Mouse (Mus musculus) kidney, embryonic 15.5 days (tissue): Measurements from ENCODE around the gene Hist1h4d. TPM values are rescaled to one million over a fixed set of nuclear protein-coding genes. Genes with fewer than 3 reads are reported as not detected.
"Not testable (repeated sequence)": the region's sequence is repeated elsewhere in the genome, so short reads cannot be mapped to it uniquely, and the experiment has no call there.

Experiments used
- ATAC-seq: fragments of 200-750 bp; cut with Nextera tagmentation; replicated peaks from 2 replicates; pipeline ENCODE4 v1.8.0; 2017; ENCODE audit warnings: moderate TSS enrichment; ENCODE audit not compliant: low FRiP score
- H3K27ac ChIP-seq: fragments of 300-500 bp; sonication (generic); 2 replicates; pipeline ENCODE4 v1.5.1; 2015; ENCODE audit warnings: mild to moderate bottlenecking, inconsistent platforms
- H3K27me3 ChIP-seq: fragments of 300-500 bp; sonication (generic); 2 replicates; pipeline ENCODE4 v1.6.1; 2015; ENCODE audit warnings: inconsistent platforms
- H3K36me3 ChIP-seq: fragments of 300-500 bp; sonication (generic); 2 replicates; pipeline ENCODE4 v1.6.1; 2015; ENCODE audit warnings: inconsistent platforms
- H3K4me1 ChIP-seq: fragments of 300-500 bp; sonication (generic); 2 replicates; pipeline ENCODE4 v1.6.1; 2015; ENCODE audit warnings: inconsistent platforms
- H3K4me2 ChIP-seq: fragments of 300-500 bp; sonication (generic); 2 replicates; pipeline ENCODE4 v1.6.1; 2015; ENCODE audit warnings: moderate library complexity, mild to moderate bottlenecking, inconsistent platforms
- H3K4me3 ChIP-seq: fragments of 300-500 bp; sonication (generic); replicated peaks from 2 replicates; pipeline ENCODE4 v1.5.1; 2015; ENCODE audit warnings: mild to moderate bottlenecking, inconsistent platforms
- H3K9ac ChIP-seq: fragments of 300-500 bp; sonication (generic); 2 replicates; pipeline ENCODE4 v1.6.1; 2015; ENCODE audit warnings: mild to moderate bottlenecking, inconsistent platforms
- H3K9me3 ChIP-seq: fragments of 300-500 bp; sonication (generic); replicated peaks from 2 replicates; pipeline ENCODE4 v1.6.1; 2016; ENCODE audit warnings: inconsistent platforms
- WGBS: fragments of 180-500 bp; shearing (Covaris S2); methylation state at CpG from one replicate; pipeline ENCODE4 v1.1.7; 2015; ENCODE audit warnings: mixed read lengths; 5-methylcytosine and 5-hydroxymethylcytosine counted together
- microRNA-seq: library from miRNA; unstranded; fragments of <30 nt; microRNA quantifications from one replicate; pipeline ENCODE4, GENCODE M21; 2016
- polyA plus RNA-seq: library from polyadenylated mRNA; unstranded; fragments of >200 nt; fragmentation: Nextera tagmentation; extraction: Ambion mirVana; gene quantifications from 2 replicates; pipeline ENCODE4 v1.2.1, GENCODE M21; 2015

Gene Hist1h4d
- polyA plus RNA-seq, 1 experiment from 2014 or later, result 123 TPM

- 48% methylated on average over 12 of the region's 12 CpGs for WGBS
- Histone ChIP-seq H3K27me3 (no peaks in the 10 kb centered on the region), H3K27ac (peak overlapping the region; percentile 99), H3K4me2 (peak overlapping the region; percentile 84), H3K9ac (peak overlapping the region; percentile 69), H3K36me3 (no peaks in the 10 kb centered on the region), H3K4me3 (peak overlapping the region; percentile 73), H3K9me3 (no peaks in the 10 kb centered on the region), H3K4me1 (peaks cover 17% of the 10 kb centered on the region)
- ATAC-seq, result no peak
Observed at GRCm38 (mm10) chr13:23620056-23620732, 38.8 kb downstream of the Hist1h4d start.

GRCm38 (mm10) chr13:23620733-23621531 is 39.5 kb downstream of the Hist1h4d start, which contains the start of gene Hist1h2be:
Gene Hist1h2be, minus strand, starts transcription at chr13:23621124.
- under 1% methylated on average over 27 of the region's 27 CpGs for WGBS
- ATAC-seq, result peak; percentile 88
- no peaks in the 10 kb centered on the region for H3K36me3 ChIP-seq

GRCm38 (mm10) chr13:23621532-23622174 is 40.3 kb downstream of the Hist1h4d start:
- Histone ChIP-seq H3K9me3 (no peaks in the 10 kb centered on the region), H3K36me3 (no peaks in the 10 kb centered on the region), H3K4me1 (peaks cover 17% of the 10 kb centered on the region), H3K4me3 (peak overlapping the region; percentile 73), H3K9ac (peak overlapping the region; percentile 94), H3K27ac (peak overlapping the region; percentile 99), H3K27me3 (no peaks in the 10 kb centered on the region), H3K4me2 (peak overlapping the region; percentile 84)
- under 1% methylated on average over 18 of the region's 18 CpGs for WGBS
- peak; percentile 88 for ATAC-seq

More at GRCm38 (mm10) chr13:23620733-23621531, 39.5 kb downstream of the Hist1h4d start, which contains the start of gene Hist1h2be:
- H3K27ac ChIP-seq, result peak within 1 kb of the TSS; percentile 99
- H3K27me3 ChIP-seq, result no peaks in the 10 kb centered on the region
- H3K9ac ChIP-seq, result peak within 1 kb of the TSS; percentile 94
- peak within 1 kb of the TSS; percentile 73 for H3K4me3 ChIP-seq
- H3K4me1 ChIP-seq, result peaks cover 17% of the 10 kb centered on the region
- H3K9me3 ChIP-seq, result no peaks in the 10 kb centered on the region
- H3K4me2 ChIP-seq, result peak within 1 kb of the TSS; percentile 84

- peak within 1 kb of the TSS; percentile 84 for H3K4me2 ChIP-seq
- not testable (repeated sequence) for H3K36me3 ChIP-seq, H3K9me3 ChIP-seq, H3K27me3 ChIP-seq
- ATAC-seq, result peak; percentile 93
- H3K4me1 ChIP-seq, result peaks cover 17% of the 10 kb centered on the region
- under 1% methylated on average over 53 of the region's 53 CpGs for WGBS
- peak within 1 kb of the TSS; percentile 73 for H3K4me3 ChIP-seq
- peak within 1 kb of the TSS; percentile 99 for H3K27ac ChIP-seq
- peak within 1 kb of the TSS; percentile 94 for H3K9ac ChIP-seq
Observed at GRCm38 (mm10) chr13:23622175-23622671, 40.8 kb downstream of the Hist1h4d start, which contains the start of gene Hist1h1e. Gene Hist1h1e, minus strand, starts transcription at chr13:23622558.

GRCm38 (mm10) chr13:23622861-23623450 is 41.6 kb downstream of the Hist1h4d start:
- no peaks in the 10 kb centered on the region for H3K36me3 ChIP-seq
- peak overlapping the region; percentile 84 for H3K4me2 ChIP-seq
- H3K9me3 ChIP-seq, result no peaks in the 10 kb centered on the region
- 26% methylated on average over 7 of the region's 7 CpGs for WGBS
- H3K27me3 ChIP-seq, result no peaks in the 10 kb centered on the region
- peak overlapping the region; percentile 99 for H3K27ac ChIP-seq
- peaks cover 17% of the 10 kb centered on the region for H3K4me1 ChIP-seq
- H3K9ac ChIP-seq, result peak overlapping the region; percentile 94; the same call in 1 of the 2 replicates
- no peak for ATAC-seq
- peak overlapping the region; percentile 73 for H3K4me3 ChIP-seq

- no peak for ATAC-seq
- no peaks in the 10 kb centered on the region for H3K9me3 ChIP-seq
- H3K4me3 ChIP-seq, result no peak overlapping the region
- no peak overlapping the region for H3K27ac ChIP-seq
- WGBS, result 44% methylated on average over 1 of the region's 1 CpGs
- no peaks in the 10 kb centered on the region for H3K4me1 ChIP-seq
- H3K4me2 ChIP-seq, result no peak overlapping the region
- H3K36me3 ChIP-seq, result no peaks in the 10 kb centered on the region
- no peak overlapping the region for H3K9ac ChIP-seq
- H3K27me3 ChIP-seq, result no peaks in the 10 kb centered on the region
Observed at GRCm38 (mm10) chr13:23630653-23631052, 49.3 kb downstream of the Hist1h4d start.

Small RNA genes lying within 50 kb of the gene (microRNA-seq; reads per million reads assigned to microRNA genes)
- not detected for gene Gm44297
- not detected for gene Gm44359
- gene Gm44394, result not detected

Other genes with a start within 250 kb of the Hist1h4d start
- 48.8 and 48.9 TPM in 2 replicates for gene Zfp322a, start 212.4 kb upstream of the Hist1h4d start, polyA plus RNA-seq
- gene Abt1, start 157.7 kb upstream of the Hist1h4d start, polyA plus RNA-seq, result 13.5 and 13.7 TPM in 2 replicates
- 0.08 and 0.12 TPM in 2 replicates for gene Btn1a1, start 115.7 kb upstream of the Hist1h4d start, polyA plus RNA-seq
- 0.55 and 0.71 TPM in 2 replicates for gene Btn2a2, start 92.7 kb upstream of the Hist1h4d start, polyA plus RNA-seq
- 7.5 and 7.8 TPM in 2 replicates for gene Hist1h4h, start 50.5 kb upstream of the Hist1h4d start, polyA plus RNA-seq
- gene Hist1h2af, start 47.7 kb upstream of the Hist1h4d start, polyA plus RNA-seq, result 3.3 and 7.3 TPM in 2 replicates
- 6.6 and 6.9 TPM in 2 replicates for gene Hist1h3g, start 46.2 kb upstream of the Hist1h4d start, polyA plus RNA-seq
- gene Hist1h2bh, start 38.2 kb upstream of the Hist1h4d start, polyA plus RNA-seq, result 0.91 and 1.1 TPM in 2 replicates
- 0.86 and 1.3 TPM in 2 replicates for gene Hist1h3f, start 37.5 kb upstream of the Hist1h4d start, polyA plus RNA-seq
- 0.96 and 1.3 TPM in 2 replicates for gene Hist1h4f, start 29.9 kb upstream of the Hist1h4d start, polyA plus RNA-seq
- 0.66 and 0.67 TPM in 2 replicates for gene Hist1h1d, start 28.3 kb upstream of the Hist1h4d start, polyA plus RNA-seq
- 6.5 and 6.7 TPM in 2 replicates for gene Hist1h3e, start 19.2 kb upstream of the Hist1h4d start, polyA plus RNA-seq
- 84.7 and 118 TPM in 2 replicates for gene Hist1h2ae, start 10.4 kb upstream of the Hist1h4d start, polyA plus RNA-seq
- gene Hist1h2bg, start 10.2 kb upstream of the Hist1h4d start, polyA plus RNA-seq, result 10.6 and 10.9 TPM in 2 replicates
- gene Hist1h2bf, start 7.4 kb upstream of the Hist1h4d start, polyA plus RNA-seq, result 6.0 and 6.9 TPM in 2 replicates
- gene Hist1h2ad, start 7.2 kb upstream of the Hist1h4d start, polyA plus RNA-seq, result 3.6 TPM in 2 replicates
- gene Hist1h3d, start 5.8 kb upstream of the Hist1h4d start, polyA plus RNA-seq, result 6.5 and 7.5 TPM in 2 replicates
- gene Hist1h2be, start 39.5 kb downstream of the Hist1h4d start, polyA plus RNA-seq, result 3.1 and 3.7 TPM in 2 replicates
- gene Hist1h1e, start 41.0 kb downstream of the Hist1h4d start, polyA plus RNA-seq, result 19.7 and 21.1 TPM in 2 replicates
- 1.3 and 1.5 TPM in 2 replicates for gene Hist1h2ac, start 102.3 kb downstream of the Hist1h4d start, polyA plus RNA-seq
- gene Hist1h2bc, start 102.6 kb downstream of the Hist1h4d start, polyA plus RNA-seq, result 65.3 and 71.8 TPM in 2 replicates
- gene Hist1h1t, start 114.2 kb downstream of the Hist1h4d start, polyA plus RNA-seq, result 0.31 TPM in 1 of 2 replicates, not detected in the other
- 7.5 and 8.5 TPM in 2 replicates for gene Hist1h4c, start 116.9 kb downstream of the Hist1h4d start, polyA plus RNA-seq
- gene Hfe, start 129.3 kb downstream of the Hist1h4d start, polyA plus RNA-seq, result 6.4 and 7.7 TPM in 2 replicates
- gene Hist1h1c, start 157.2 kb downstream of the Hist1h4d start, polyA plus RNA-seq, result 24.1 and 27.2 TPM in 2 replicates
- 12.6 and 13.5 TPM in 2 replicates for gene Hist1h3c, start 164.0 kb downstream of the Hist1h4d start, polyA plus RNA-seq
- 3.8 and 4.5 TPM in 2 replicates for gene Hist1h2bb, start 165.1 kb downstream of the Hist1h4d start, polyA plus RNA-seq
- 39.2 and 44.8 TPM in 2 replicates for gene Hist1h2ab, start 169.5 kb downstream of the Hist1h4d start, polyA plus RNA-seq
- gene Hist1h3b, start 170.7 kb downstream of the Hist1h4d start, polyA plus RNA-seq, result 10.8 and 11.3 TPM in 2 replicates
- gene Hist1h4b, start 175.4 kb downstream of the Hist1h4d start, polyA plus RNA-seq, result 5.4 and 6.4 TPM in 2 replicates
- gene Hist1h4a, start 179.6 kb downstream of the Hist1h4d start, polyA plus RNA-seq, result 0.35 TPM in 1 of 2 replicates, not detected in the other
- 8.0 and 9.4 TPM in 2 replicates for gene Hist1h3a, start 180.8 kb downstream of the Hist1h4d start, polyA plus RNA-seq
- gene Hist1h1a, start 182.1 kb downstream of the Hist1h4d start, polyA plus RNA-seq, result 2.3 and 3.1 TPM in 2 replicates
- gene Trim38, start 188.3 kb downstream of the Hist1h4d start, polyA plus RNA-seq, result not detected in 2 replicates
- gene Slc17a2, start 225.4 kb downstream of the Hist1h4d start, polyA plus RNA-seq, result 0.10 and 0.12 TPM in 2 replicates